Mouse (Mus musculus) thymus, adult 18-20 months (tissue): ENCODE measurements around the gene Spg11.

Source experiments
- DNase-seq, 2 experiments: peaks; one replicate each; pipeline ENCODE4 v3.0.0; 2022; ENCODE audit warnings: mixed read lengths in 2 of 2

The Spg11 gene

GRCm38 (mm10) chr2:122117961-122118958 is at the start of gene Spg11:
Spg11 (minus strand) TSS chr2:122118386.
- peak; percentile 96 for DNase-seq

- no peak for DNase-seq
Observed at GRCm38 (mm10) chr2:122164293-122164692, 46.1 kb upstream of the Spg11 start.

GRCm38 (mm10) chr2:122163430-122164195 is 45.4 kb upstream of the Spg11 start:
- DNase-seq: no peak

- DNase-seq: no peak
Observed at GRCm38 (mm10) chr2:122162529-122162928, 44.3 kb upstream of the Spg11 start.

GRCm38 (mm10) chr2:122161542-122161941 is 43.4 kb upstream of the Spg11 start:
- no peak for DNase-seq

- peak; percentile 38 to 57 for DNase-seq
Observed at GRCm38 (mm10) chr2:122160680-122161079, 42.5 kb upstream of the Spg11 start, which contains the start of gene Trim69. Trim69 (plus strand) TSS chr2:122160700.

- no peak for DNase-seq
Observed at GRCm38 (mm10) chr2:122159667-122160066, 41.5 kb upstream of the Spg11 start.

- no peak for DNase-seq
Observed at GRCm38 (mm10) chr2:122158362-122158802, 40.2 kb upstream of the Spg11 start.

GRCm38 (mm10) chr2:122157561-122157960 is 39.4 kb upstream of the Spg11 start:
- DNase-seq: no peak

- no peak for DNase-seq
Observed at GRCm38 (mm10) chr2:122156051-122156700, 38.0 kb upstream of the Spg11 start.

GRCm38 (mm10) chr2:122155292-122155691 is 37.1 kb upstream of the Spg11 start:
- no peak for DNase-seq

- DNase-seq: no peak
Observed at GRCm38 (mm10) chr2:122154479-122154878, 36.3 kb upstream of the Spg11 start.

GRCm38 (mm10) chr2:122153681-122154365 is 35.6 kb upstream of the Spg11 start:
- no peak for DNase-seq

GRCm38 (mm10) chr2:122152850-122153249 is 34.7 kb upstream of the Spg11 start:
- no peak for DNase-seq

GRCm38 (mm10) chr2:122151221-122151620 is 33.0 kb upstream of the Spg11 start:
- DNase-seq: no peak

- no peak for DNase-seq
Observed at GRCm38 (mm10) chr2:122149716-122150115, 31.5 kb upstream of the Spg11 start.

- DNase-seq: no peak
Observed at GRCm38 (mm10) chr2:122149316-122149715, 31.1 kb upstream of the Spg11 start.

- peak; percentile 59 to 71 for DNase-seq
Observed at GRCm38 (mm10) chr2:122148242-122148917, 30.2 kb upstream of the Spg11 start.

GRCm38 (mm10) chr2:122147508-122148241 is 29.5 kb upstream of the Spg11 start, which contains the start of gene B2m:
B2m (plus strand) TSS chr2:122147686.
- DNase-seq: peak; percentile 83 to 90

- DNase-seq: no peak
Observed at GRCm38 (mm10) chr2:122146687-122147086, 28.5 kb upstream of the Spg11 start.

GRCm38 (mm10) chr2:122145756-122146155 is 27.6 kb upstream of the Spg11 start:
- DNase-seq: no peak
